Mouse (Mus musculus): ENCODE results near the gene Ceacam16.

Gene Ceacam16

DNA sequence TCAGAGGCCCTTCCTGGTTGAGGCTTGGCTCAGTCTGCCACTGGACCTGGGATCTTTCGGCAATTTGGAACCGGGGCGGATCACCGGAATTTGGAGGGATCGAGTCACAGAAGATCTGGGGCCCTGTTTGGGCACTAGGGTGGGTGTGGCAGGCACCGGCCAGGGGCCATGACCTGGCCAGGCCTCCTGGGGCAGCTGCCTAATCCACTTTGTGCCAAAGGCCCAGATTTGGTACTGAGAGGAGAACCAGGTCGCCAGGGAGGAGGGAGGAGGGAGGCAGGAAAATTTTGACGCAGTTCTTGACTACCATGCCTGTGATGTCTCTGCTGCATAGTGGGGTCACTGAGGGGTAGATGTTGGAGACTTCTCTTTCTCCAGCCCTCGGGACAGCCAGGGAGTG lies at the start of gene Ceacam16:
Gene Ceacam16 (minus strand): TSS at position 101 of the 400 bp plus-strand sequence.
- DNase-seq (ENCODE audit: low spot score): no peak

DNA sequence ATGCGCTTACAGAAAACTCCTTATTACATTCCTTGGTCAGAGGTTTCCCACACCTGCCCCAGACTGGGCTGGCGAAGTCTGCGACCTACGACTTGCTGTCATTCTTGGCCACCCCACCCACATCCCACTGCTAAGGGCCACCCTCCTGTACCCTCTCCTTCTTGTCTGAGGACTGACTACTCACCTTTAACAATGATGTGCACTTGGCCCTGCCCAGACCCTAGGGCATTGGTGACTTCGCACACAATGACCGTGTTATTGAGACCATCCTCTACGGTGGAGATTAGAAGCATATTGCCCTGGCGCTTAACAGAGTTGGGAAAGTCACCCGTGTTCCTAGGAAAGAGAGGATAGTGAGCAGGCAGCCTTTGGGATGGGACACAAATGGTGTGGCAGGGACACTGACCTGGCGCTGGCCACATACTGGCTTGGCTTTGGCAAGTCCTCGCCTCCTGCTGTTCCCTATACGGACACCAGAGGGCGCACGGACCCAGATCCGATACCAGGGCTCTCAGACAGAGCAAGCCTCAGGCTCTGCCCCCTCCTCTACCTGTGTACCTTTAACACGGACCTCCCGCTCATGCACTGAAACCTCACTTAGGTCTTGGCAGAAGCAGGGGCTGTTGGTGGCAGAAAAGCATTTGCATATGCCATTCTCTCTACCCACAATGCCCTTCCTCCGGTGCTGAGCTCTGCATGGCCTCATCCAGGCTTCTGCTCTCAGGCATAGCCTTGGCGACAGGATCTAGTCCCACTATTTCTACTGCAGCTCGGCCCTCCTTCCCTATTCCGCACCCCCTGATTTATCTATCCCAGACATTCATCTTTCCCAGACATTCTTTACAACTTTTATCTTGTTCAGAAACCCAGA lies 49.6 kb upstream of the Ceacam16 start:
- DNase-seq (ENCODE audit: low spot score): peak; percentile 78

GRCm38 (mm10) chr7:19889881-19890280 lies 28.8 kb upstream of the Ceacam16 start:
- peak; percentile 29 for DNase-seq (ENCODE audit: low spot score)

DNA sequence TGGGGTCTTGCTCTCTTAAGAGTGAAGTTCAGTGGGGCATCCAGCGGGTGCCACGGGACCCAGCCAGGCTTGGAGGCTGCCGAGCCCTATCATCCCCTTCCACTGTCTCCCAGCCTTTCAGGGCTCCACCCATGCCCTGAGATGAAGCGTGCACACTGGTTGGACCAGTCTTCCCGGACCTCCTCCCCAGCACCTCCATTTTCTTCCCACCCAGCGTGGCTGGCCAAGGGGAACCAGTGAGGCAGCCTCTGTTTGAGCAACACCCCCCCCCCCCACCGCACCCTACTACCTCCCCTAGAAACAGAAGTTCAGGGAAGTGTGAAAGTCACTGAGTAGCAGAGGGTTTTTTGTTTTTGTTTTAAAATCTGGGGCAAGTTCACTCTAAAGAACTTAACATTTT lies 26.8 kb upstream of the Ceacam16 start, which contains the start of gene Ceacam19:
Gene Ceacam19 (minus strand): TSS at position 117 of the 400 bp plus-strand sequence.
- DNase-seq (ENCODE audit: low spot score): no peak

DNA sequence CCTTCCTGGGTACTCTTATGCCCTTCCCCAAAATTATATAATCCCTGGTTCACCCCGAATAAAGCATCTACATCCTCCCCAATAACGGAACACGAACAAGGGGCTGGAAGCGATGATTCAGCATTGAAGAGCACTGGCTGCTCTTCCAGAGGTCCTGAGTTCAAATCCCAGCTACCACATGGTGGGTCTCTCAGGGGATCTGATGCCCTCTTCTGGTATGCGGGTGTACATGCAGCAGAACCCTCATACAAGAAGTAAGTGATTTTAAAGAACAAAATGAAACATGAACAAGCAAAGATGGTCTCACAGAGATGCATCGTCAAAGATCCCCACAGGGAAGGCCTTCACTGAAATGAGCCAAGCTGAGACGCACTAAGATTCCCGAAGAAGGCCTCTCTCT lies 19.7 kb upstream of the Ceacam16 start:
- no peak for DNase-seq (ENCODE audit: low spot score)

DNA sequence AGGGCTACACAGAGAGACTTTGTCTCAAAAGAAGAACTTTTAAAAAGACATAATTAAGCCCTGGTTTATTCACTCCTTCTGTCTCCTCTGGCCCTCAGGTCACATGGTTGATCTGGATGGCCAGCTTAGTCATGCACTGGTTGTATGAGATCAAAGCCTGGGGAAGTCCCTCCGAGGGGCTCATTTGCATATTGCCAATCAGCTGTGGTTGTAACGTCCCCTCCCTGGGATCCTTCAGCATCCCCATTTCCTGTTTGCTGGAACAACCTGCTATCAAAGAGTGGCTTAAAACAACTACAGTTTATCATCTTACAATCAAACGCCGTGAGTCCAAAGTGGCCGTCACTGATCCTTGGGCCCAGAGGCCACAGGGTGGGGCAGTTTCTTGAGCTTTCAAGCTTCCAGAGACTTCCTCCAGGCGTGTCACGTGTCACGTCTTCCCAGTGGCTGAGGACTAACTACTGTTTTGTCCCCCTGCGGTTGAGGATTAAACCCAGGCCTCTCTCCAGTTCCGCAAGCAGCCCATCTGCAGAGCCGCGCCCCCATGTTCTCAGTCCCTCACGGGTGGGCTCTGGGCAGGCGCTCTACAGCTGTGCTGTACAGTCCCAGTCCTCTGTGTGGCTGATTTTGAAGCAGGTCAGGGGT lies 15.8 kb upstream of the Ceacam16 start:
- DNase-seq (ENCODE audit: low spot score): peak; percentile 10

GRCm38 (mm10) chr7:19875948-19876682 lies 15.0 kb upstream of the Ceacam16 start:
- peak; percentile 61 for DNase-seq (ENCODE audit: low spot score)

DNA sequence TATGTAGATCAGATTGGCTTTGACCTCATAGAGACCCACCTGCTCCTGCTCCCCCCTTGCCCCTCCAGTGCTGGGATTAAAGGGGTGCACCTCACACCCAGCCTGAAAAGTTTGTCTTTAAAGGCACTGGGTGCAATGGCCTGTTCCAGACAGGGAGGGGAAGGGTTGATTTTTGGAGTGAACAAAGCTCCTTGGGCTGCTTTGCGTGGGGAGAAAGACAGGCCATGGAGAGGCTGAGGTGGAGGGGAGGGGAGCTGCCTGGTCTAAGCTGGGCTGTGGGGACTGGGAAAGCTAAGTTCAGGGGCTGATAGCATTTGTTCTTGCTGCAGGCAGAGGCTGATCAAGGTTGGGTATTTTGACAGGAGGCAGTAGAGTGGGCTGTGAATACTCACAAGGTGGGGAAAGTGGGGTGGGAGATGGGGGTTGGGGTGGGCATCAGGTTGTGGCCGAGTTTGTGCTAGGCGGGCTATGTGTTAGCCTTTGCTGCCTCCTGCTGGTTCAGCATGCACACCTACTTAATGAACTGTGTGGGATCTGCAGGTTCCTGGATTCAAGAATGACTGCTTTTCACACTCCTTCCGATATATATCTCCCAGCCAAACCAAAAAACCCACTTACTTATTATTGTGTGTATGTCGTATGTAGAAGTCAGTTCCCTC lies 11.0 kb upstream of the Ceacam16 start:
- peak; percentile 43 for DNase-seq (ENCODE audit: low spot score)

- DNase-seq (ENCODE audit: low spot score): peak; percentile 58
These were observed 10.1 kb upstream of the Ceacam16 start for GRCm38 (mm10) chr7:19871137-19871621.

DNA sequence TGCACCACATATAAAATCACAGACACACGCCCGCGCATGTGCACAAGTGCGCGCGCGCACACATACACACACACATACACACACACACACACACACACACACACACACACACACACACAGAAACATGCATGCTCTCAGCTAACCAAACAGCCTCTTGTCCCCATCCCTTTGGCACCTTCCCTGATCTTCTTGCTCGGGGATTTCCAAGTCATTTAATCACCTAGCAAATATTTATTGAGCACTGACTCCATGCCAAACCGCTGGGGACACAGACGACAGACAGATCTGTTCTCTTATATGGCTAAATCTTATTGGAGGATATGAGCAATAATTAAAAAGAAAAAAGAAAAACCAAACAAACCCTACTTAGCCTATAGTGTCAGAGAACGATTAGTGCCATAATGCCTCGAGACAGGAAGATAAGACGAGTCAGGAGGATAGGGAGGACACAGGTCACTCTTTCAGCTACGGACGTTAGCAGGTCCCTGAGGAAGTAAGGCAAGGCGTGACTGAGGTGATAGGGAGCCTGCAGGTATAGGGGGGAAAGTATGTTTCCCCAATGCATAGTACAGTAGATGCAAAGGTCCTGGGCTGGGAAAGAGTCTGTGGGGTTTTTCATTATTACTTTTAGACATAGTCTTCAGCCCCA lies 6.8 kb upstream of the Ceacam16 start:
- DNase-seq (ENCODE audit: low spot score): no peak

DNA sequence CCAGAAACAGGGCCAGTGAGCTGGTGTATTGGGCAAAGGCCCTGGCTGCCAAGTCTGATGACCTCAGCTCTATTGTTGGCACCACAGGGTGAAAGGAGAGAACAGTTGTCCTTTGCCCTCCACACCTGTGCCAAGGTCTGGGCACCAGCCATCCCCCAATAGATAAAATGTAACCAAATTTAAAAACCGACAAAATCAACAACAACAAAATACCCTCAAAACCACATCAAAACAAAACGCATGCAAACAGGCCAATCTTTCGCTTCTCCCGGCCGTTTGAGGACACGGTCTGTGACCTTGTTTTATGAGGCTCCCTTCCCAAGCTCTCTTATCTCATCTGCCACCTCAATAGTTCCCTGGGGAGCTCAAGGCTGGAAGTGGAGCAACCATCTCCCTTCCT lies 5.4 kb upstream of the Ceacam16 start:
- DNase-seq (ENCODE audit: low spot score): no peak

- no peak for DNase-seq (ENCODE audit: low spot score)
These were observed 4.3 kb upstream of the Ceacam16 start for GRCm38 (mm10) chr7:19865246-19866036.

- peak; percentile 53 for DNase-seq (ENCODE audit: low spot score)
These were observed 3.1 kb upstream of the Ceacam16 start for GRCm38 (mm10) chr7:19864241-19864640.

GRCm38 (mm10) chr7:19859740-19860139 lies 1.4 kb downstream of the Ceacam16 start:
- no peak for DNase-seq (ENCODE audit: low spot score)

DNA sequence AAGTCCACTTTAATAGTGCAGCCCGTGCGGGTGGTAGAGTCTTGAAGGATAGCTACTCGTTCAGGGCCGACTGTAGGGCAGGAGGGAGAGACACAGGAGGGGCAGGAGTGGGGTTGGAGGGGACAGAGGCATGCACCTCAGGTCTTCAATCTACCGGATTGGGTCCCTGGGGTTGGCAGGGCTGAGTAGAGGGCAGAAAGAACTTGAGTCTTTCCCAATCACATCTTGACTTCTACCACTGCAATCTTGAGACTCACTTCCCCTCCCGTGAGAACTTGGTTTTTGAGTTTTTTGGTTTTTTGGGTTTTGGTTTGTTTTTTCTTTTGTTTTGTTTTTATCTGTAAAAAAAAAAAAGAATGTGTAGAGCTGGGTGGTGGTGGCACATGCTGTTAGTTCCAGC lies 4.8 kb downstream of the Ceacam16 start:
- DNase-seq (ENCODE audit: low spot score): no peak

DNA sequence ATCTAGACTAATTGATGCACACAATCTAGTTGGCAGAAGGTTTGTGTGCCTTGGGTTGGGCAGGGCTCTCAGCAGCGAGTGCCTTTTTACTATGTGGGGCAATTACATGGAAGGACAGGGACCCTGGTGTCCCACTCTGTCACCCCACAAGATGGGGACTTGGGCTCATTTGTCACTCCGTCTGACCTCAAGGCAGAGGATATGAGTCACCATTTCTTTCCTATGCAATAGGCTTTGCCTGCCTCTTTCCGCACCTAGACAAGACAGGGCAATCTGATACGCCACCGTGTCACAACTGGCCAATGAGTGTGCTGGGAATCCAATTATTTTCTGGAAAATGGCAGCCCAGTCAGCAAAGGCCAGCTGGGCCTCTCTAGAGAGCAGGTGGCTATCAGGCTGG lies 5.4 kb downstream of the Ceacam16 start:
- DNase-seq (ENCODE audit: low spot score): no peak

DNA sequence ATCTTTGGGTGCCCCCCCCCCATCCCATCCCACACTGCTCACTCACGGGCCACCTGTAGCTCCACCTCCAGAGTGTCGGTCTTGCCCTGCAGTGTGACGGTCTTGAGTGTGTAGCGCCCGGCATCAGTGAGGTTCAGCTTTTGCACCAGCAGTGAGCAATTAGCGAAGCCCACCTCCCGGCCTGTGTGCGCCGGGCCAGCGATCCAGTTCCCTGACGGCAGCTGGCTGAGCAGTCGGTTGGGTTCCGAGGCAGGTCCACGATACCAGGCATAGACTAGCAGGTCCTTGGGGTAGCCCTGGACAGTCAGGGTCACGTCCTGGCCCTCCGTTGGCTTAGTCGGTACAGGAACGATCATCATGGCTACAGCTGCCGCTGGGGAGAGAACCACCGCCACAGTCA lies 7.6 kb downstream of the Ceacam16 start:
- DNase-seq (ENCODE audit: low spot score): no peak

DNA sequence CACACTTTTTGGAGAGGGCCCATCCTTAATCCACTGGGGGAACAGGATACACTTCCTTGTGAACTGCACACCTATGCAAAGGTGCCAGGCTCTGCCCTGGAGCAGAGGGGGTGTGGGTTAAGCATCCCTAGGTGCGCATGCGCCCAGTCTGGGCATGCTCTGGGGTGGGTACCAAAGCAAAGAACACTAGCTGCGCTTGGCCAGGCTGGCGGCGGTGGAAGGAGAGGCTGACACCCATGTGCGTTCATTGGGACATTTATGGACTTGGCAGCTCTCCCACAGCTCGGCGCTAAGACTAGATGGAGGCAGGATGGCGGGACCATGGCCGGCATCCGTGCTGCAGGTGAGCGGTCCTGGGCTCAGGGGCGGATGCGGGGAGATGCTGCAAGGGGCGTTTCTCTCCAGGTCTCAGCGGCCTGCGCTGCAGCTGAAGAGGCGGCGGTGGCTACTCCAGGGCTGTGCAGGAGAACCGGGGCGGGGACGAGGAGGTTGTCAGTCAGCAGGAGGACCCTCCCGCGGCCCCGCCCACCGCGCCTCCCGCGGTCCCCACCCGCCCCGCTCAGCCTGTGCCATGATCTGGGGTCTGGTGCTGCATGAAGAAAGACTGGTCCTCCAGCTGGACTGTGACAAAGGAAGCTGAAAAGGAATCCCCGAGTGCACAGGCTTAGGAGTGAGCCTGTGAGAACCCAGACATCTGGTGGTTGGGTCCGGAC lies 9.1 kb downstream of the Ceacam16 start, which contains the start of gene Gm19345:
Gene Gm19345 (plus strand): TSS at position 146 of the 713 bp plus-strand sequence.
- no peak for DNase-seq (ENCODE audit: low spot score)

GRCm38 (mm10) chr7:19844521-19845171 lies 16.5 kb downstream of the Ceacam16 start:
- no peak for DNase-seq (ENCODE audit: low spot score)
